Mouse (Mus musculus) myocyte (in vitro differentiated cells): ENCODE measurements at regions not wholly inside any gene's neighbourhood (a gene's known extent, or its start where the extent isn't known, plus 50 kb on each side); places are given as distances from the start of the nearest gene placed in this dataset.

ENCODE experiments used
- H3K27me3 ChIP-seq: one replicate; pipeline ENCODE4 v1.6.1; 2011; ENCODE audit not compliant: control insufficient read depth, insufficient read depth, insufficient read length
- H3K36me3 ChIP-seq: one replicate; pipeline ENCODE4 v1.6.1; 2011; ENCODE audit not compliant: control insufficient read depth, insufficient read depth
- H3K4me2 ChIP-seq: one replicate; pipeline ENCODE4 v1.6.1; 2011; ENCODE audit warnings: low read depth, control low read depth
- H3K4me3 ChIP-seq: one replicate; pipeline ENCODE4 v1.5.1; 2011; ENCODE audit warnings: mild to moderate bottlenecking, control low read depth, moderate library complexity
- H3K79me2 ChIP-seq: one replicate; pipeline ENCODE4 v1.6.1; 2011; ENCODE audit not compliant: control insufficient read depth, insufficient read depth
- H3ac ChIP-seq: one replicate; pipeline ENCODE4 v1.6.1; 2011; ENCODE audit not compliant: control insufficient read depth, insufficient read length
- CEBPB ChIP-seq: IDR thresholded peaks from 2 replicates; pipeline ENCODE4 v1.6.1; 2011; ENCODE audit warnings: mild to moderate bottlenecking, moderate library complexity; ENCODE audit not compliant: poor library complexity, insufficient read depth, severe bottlenecking
- E2F4 ChIP-seq: IDR thresholded peaks from one replicate; pipeline ENCODE4 v1.6.1; 2011; ENCODE audit warnings: mild to moderate bottlenecking, control low read depth, moderate library complexity; ENCODE audit not compliant: insufficient read depth
- MAX ChIP-seq: IDR thresholded peaks from one replicate; pipeline ENCODE4 v1.6.1; 2011; ENCODE audit warnings: low read depth, mild to moderate bottlenecking, control low read depth
- MYOD1 ChIP-seq, 3 experiments: IDR thresholded peaks; one replicate each; pipeline ENCODE4 v1.6.1; 2011; ENCODE audit warnings: control low read depth in 2 of 3, low read depth in 2 of 3, mild to moderate bottlenecking in 2 of 3, moderate library complexity in 1 of 3; ENCODE audit not compliant: insufficient read length in 2 of 3, control insufficient read depth in 1 of 3
- MYOG ChIP-seq, 3 experiments: IDR thresholded peaks; one replicate each; pipeline ENCODE4 v1.6.1; 2011; ENCODE audit warnings: control low read depth in 2 of 3, low read depth in 2 of 3, mild to moderate bottlenecking in 2 of 3; ENCODE audit not compliant: insufficient read length in 2 of 3, control insufficient read depth in 1 of 3, insufficient read depth in 1 of 3
- POLR2A ChIP-seq: IDR thresholded peaks from one replicate; pipeline ENCODE4 v1.6.1; 2011; ENCODE audit warnings: low read depth, mild to moderate bottlenecking, control low read depth, moderate library complexity; ENCODE audit not compliant: insufficient read length
- POLR2AphosphoS2 ChIP-seq: IDR thresholded peaks from one replicate; pipeline ENCODE4 v1.6.1; 2011; ENCODE audit warnings: low read depth, control low read depth; ENCODE audit not compliant: insufficient read length
- REST ChIP-seq: IDR thresholded peaks from one replicate; pipeline ENCODE4 v1.6.1; 2011; ENCODE audit warnings: mild to moderate bottlenecking, control low read depth, moderate library complexity; ENCODE audit not compliant: insufficient read depth, insufficient read length
- SRF ChIP-seq: IDR thresholded peaks from one replicate; pipeline ENCODE4 v1.6.1; 2011; ENCODE audit warnings: low read depth; ENCODE audit not compliant: control insufficient read depth, insufficient read length
- TCF12 ChIP-seq: IDR thresholded peaks from one replicate; pipeline ENCODE4 v1.6.1; 2011; ENCODE audit warnings: mild to moderate bottlenecking, control low read depth; ENCODE audit not compliant: poor library complexity, insufficient read depth, severe bottlenecking
- TCF3 ChIP-seq: IDR thresholded peaks from one replicate; pipeline ENCODE4 v1.6.1; 2011; ENCODE audit warnings: low read depth, control low read depth; ENCODE audit not compliant: insufficient read length
- USF1 ChIP-seq: IDR thresholded peaks from one replicate; pipeline ENCODE4 v1.6.1; 2011; ENCODE audit warnings: low read depth, mild to moderate bottlenecking, control low read depth, moderate library complexity

- H3K36me3 ChIP-seq = no peaks in the 10 kb centered on the region
- H3K4me3 ChIP-seq = no peak overlapping the region
- no peak overlapping the region for H3K4me2 ChIP-seq
- no peaks in the 10 kb centered on the region for H3K27me3 ChIP-seq
- H3K79me2 ChIP-seq = no peaks in the 10 kb centered on the region
- no peak for TF ChIP-seq SRF
- TF ChIP-seq MAX = no peak
- TF ChIP-seq POLR2AphosphoS2 = no peak
- no peak for TF ChIP-seq E2F4
- no peak for TF ChIP-seq POLR2A
- no peak for TF ChIP-seq REST
- TF ChIP-seq MYOG (IDR thresholded peaks at IDR 0.05; ENCODE audit: control insufficient read depth in 1 of 3, insufficient read depth in 1 of 3, insufficient read length in 2 of 3, low read depth in 2 of 3) = no peak
- TF ChIP-seq CEBPB = no peak
- no peak for TF ChIP-seq USF1
- no peak for TF ChIP-seq TCF3
- no peak overlapping the region for H3ac ChIP-seq
Observed at GRCm38 (mm10) chr1:189064629-189065028, 57.0 kb upstream of the Kctd3 start.

GRCm38 (mm10) chr1:189063699-189064098 is 56.1 kb upstream of the Kctd3 start:
- Histone ChIP-seq H3K36me3 (no peaks in the 10 kb centered on the region), H3K79me2 (no peaks in the 10 kb centered on the region), H3ac (no peak overlapping the region), H3K4me2 (no peak overlapping the region), H3K27me3 (no peaks in the 10 kb centered on the region), H3K4me3 (no peak overlapping the region)
- TF ChIP-seq TCF12 (no peak), MYOG (IDR thresholded peaks at IDR 0.05; ENCODE audit: control insufficient read depth in 1 of 3, insufficient read depth in 1 of 3, insufficient read length in 2 of 3, low read depth in 2 of 3) (no peak), SRF (no peak), E2F4 (no peak), USF1 (no peak), MYOD1 (IDR thresholded peaks at IDR 0.05; ENCODE audit: control insufficient read depth in 1 of 3, insufficient read length in 2 of 3, low read depth in 2 of 3) (no peak), POLR2AphosphoS2 (no peak), MAX (no peak)

DNA sequence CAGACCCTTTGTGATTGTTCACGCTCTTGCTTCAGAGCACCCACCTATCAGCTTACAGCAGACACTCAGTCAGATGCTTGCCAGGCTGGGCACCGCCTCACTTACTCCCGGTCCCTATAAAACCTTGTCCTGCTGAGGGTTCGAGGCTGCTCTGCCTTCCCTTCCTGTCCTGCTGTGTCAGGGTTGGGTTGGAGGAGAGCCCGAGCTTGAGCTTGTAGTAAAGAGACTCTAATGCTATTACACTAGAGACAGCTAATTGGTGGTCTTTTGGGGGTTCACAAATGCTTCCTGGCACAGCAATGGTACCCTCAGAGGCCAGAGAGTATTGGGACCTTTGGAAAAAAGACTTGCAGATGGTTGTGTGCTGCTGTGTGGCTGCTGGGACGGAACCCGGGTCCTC is 55.6 kb upstream of the Kctd3 start:
- no peak for TF ChIP-seq POLR2A
- no peak for TF ChIP-seq USF1
- no peak for TF ChIP-seq TCF3
- TF ChIP-seq POLR2AphosphoS2 = no peak
- no peak for TF ChIP-seq TCF12
- no peak for TF ChIP-seq E2F4
- TF ChIP-seq CEBPB = no peak
- no peak for TF ChIP-seq MYOD1 (IDR thresholded peaks at IDR 0.05; ENCODE audit: control insufficient read depth in 1 of 3, insufficient read length in 2 of 3, low read depth in 2 of 3)
- H3ac ChIP-seq = no peak overlapping the region
- H3K79me2 ChIP-seq = no peaks in the 10 kb centered on the region
- no peaks in the 10 kb centered on the region for H3K27me3 ChIP-seq
- no peaks in the 10 kb centered on the region for H3K36me3 ChIP-seq
- H3K4me2 ChIP-seq = no peak overlapping the region
- no peak overlapping the region for H3K4me3 ChIP-seq
